Comparison of ENCODE assay signal across 19 mouse cellular contexts in genomic region chr17:32872696-32873095, GRCm38 (mm10). TPM values are rescaled to one million over a fixed set of nuclear protein-coding genes. Genes with fewer than 3 reads are reported as not detected.
"Had no signal": no experiment of that assay in that cellular context is flagged by ENCODE, and none has a peak within 500 bp of the region (broad histone marks: within the 10 kb centered on the region; RNA-seq: fewer than 3 reads in every experiment).

No protein-coding gene starts in this region.

- H3K9ac ChIP-seq: limb, embryonic 13.5 days; liver, embryonic 12.5 days; liver, embryonic 15.5 days; lung, embryonic 15.5 days had no signal

- DNase-seq: kidney, postnatal 14 days; kidney, postnatal 4 days; liver; lung, adult 18-20 months; lung, postnatal 10 days; lung, postnatal 36 days; midbrain, embryonic 14.5 days; thymus, adult 18-20 months; thymus, postnatal 36 days had no signal

- H3K4me3 ChIP-seq: limb, embryonic 10.5 days; limb, embryonic 13.5 days; liver, embryonic 12.5 days; liver, embryonic 15.5 days; lung, embryonic 15.5 days; megakaryocyte, embryonic 14.5 days; midbrain, embryonic 10.5 days had no signal

- H3K27me3 ChIP-seq: limb, embryonic 13.5 days; lung, embryonic 15.5 days had no signal

- H3K36me3 ChIP-seq: limb, embryonic 10.5 days; limb, embryonic 13.5 days; liver, embryonic 12.5 days; liver, embryonic 15.5 days; lung, embryonic 15.5 days; midbrain, embryonic 10.5 days had no signal

- H3K9me3 ChIP-seq: limb, embryonic 10.5 days; liver, embryonic 12.5 days; liver, embryonic 15.5 days; lung, embryonic 15.5 days had no signal

- H3K4me1 ChIP-seq: liver, embryonic 12.5 days; liver, embryonic 15.5 days; midbrain, embryonic 10.5 days had no signal

- H3K27ac ChIP-seq: limb, embryonic 10.5 days; limb, embryonic 13.5 days; liver, embryonic 12.5 days; liver, embryonic 15.5 days; lung, embryonic 15.5 days; midbrain, embryonic 10.5 days had no signal

RNA-seq across cellular contexts. Expression of gene Cyp4f14, which starts 44.4 kb away (rescaled TPM):
- polyA plus RNA-seq: kidney, embryonic 16.5 days; limb, embryonic 10.5 days; limb, embryonic 13.5 days; liver, embryonic 12.5 days; liver, embryonic 15.5 days; lung, embryonic 15.5 days; midbrain, embryonic 10.5 days; midbrain, embryonic 14.5 days; neural tube, embryonic 11.5 days; neural tube, embryonic 14.5 days had no signal
